Comparison of ENCODE assay signal across 8 mouse cellular contexts in genomic region chr9:42471214-42471613, GRCm38 (mm10). TPM values are rescaled to one million over a fixed set of nuclear protein-coding genes. Genes with fewer than 3 reads are reported as not detected.
DNase-seq lines count a peak whose midpoint lies in the region; ATAC-seq lines count a peak whose summit lies in the region.

No protein-coding gene starts in this region.

- H3K9me3 ChIP-seq in intestine, embryonic 14.5 days (ENCODE audit: control insufficient read depth, low read length) = no peaks in the 10 kb centered on the region
- no peaks in the 10 kb centered on the region for H3K9me3 ChIP-seq in liver, embryonic 15.5 days (replicated peaks)
- H3K9me3 ChIP-seq in neural tube, embryonic 12.5 days = no peaks in the 10 kb centered on the region

- no peaks in the 10 kb centered on the region for H3K27me3 ChIP-seq in intestine, embryonic 14.5 days (replicated peaks; ENCODE audit: control insufficient read depth, insufficient read depth, low read length)
- no peaks in the 10 kb centered on the region for H3K27me3 ChIP-seq in liver, embryonic 15.5 days
- 0 out of 2 replicates have a peak, but pooled peaks cover 4% of the 10 kb centered on the region for H3K27me3 ChIP-seq in neural tube, embryonic 12.5 days (replicated peaks)

- ATAC-seq in intestine, embryonic 14.5 days (replicated peaks; ENCODE audit: low FRiP score, low TSS enrichment, low read depth) = no peak
- ATAC-seq in liver, embryonic 15.5 days (ENCODE audit: insufficient read depth) = peak; percentile 73
- ATAC-seq in neural tube, embryonic 12.5 days (ENCODE audit: low FRiP score, low read depth) = no peak; the same call in 1 of the 2 replicates

- H3K36me3 ChIP-seq in intestine, embryonic 14.5 days (ENCODE audit: control insufficient read depth, insufficient read depth, low read length) = 0 out of 2 replicates have a peak, but pooled peaks cover 6% of the 10 kb centered on the region
- H3K36me3 ChIP-seq in liver, embryonic 15.5 days (replicated peaks) = no peaks in the 10 kb centered on the region
- H3K36me3 ChIP-seq in neural tube, embryonic 12.5 days = no peaks in the 10 kb centered on the region

- peak overlapping the region; percentile 57; the same call in 1 of the 2 replicates for H3K27ac ChIP-seq in intestine, embryonic 14.5 days (ENCODE audit: low read depth)
- peak overlapping the region; percentile 81 for H3K27ac ChIP-seq in liver, embryonic 15.5 days (replicated peaks)
- H3K27ac ChIP-seq in neural tube, embryonic 12.5 days = no peak overlapping the region

- peak overlapping the region; percentile 81 for H3K9ac ChIP-seq in intestine, embryonic 14.5 days (ENCODE audit: low read length)
- peak overlapping the region; percentile 77 for H3K9ac ChIP-seq in liver, embryonic 15.5 days
- peak overlapping the region; percentile 88 for H3K9ac ChIP-seq in neural tube, embryonic 12.5 days

- peak overlapping the region; percentile 80 for H3K4me3 ChIP-seq in intestine, embryonic 14.5 days (ENCODE audit: low read depth, low read length)
- H3K4me3 ChIP-seq in liver, embryonic 15.5 days (replicated peaks) = peak overlapping the region; percentile 80
- peak overlapping the region; percentile 94 for H3K4me3 ChIP-seq in neural tube, embryonic 12.5 days

- 43% methylated on average over 4 of the region's 4 CpGs for WGBS in intestine, embryonic 14.5 days
- 29% methylated on average over 4 of the region's 4 CpGs for WGBS in liver, embryonic 15.5 days (ENCODE audit: insufficient replicate concordance)
- 50% methylated on average over 4 of the region's 4 CpGs for WGBS in neural tube, embryonic 12.5 days

- peak; percentile 35 to 67 for DNase-seq in urinary bladder, postnatal 36 days (ENCODE audit: low spot score in 2 of 2)
- no peak for DNase-seq in urinary bladder, postnatal 10 days (ENCODE audit: low spot score)
- peak; percentile 63 for DNase-seq in c-Kit-negative CD71-positive TER-119-positive erythroid progenitor cells, embryonic 14.5 days (ENCODE audit: low read depth, low spot score)
- DNase-seq in gastrocnemius, postnatal 25 days = peak; percentile 60
- DNase-seq in intestine, embryonic 14.5 days (ENCODE audit: low spot score) = no peak
- DNase-seq in cerebellum, adult 8-10 months = no peak

- H3K4me2 ChIP-seq in intestine, embryonic 14.5 days (ENCODE audit: low read length) = peak overlapping the region; percentile 87
- H3K4me2 ChIP-seq in liver, embryonic 15.5 days = peak overlapping the region; percentile 88
- peak overlapping the region; percentile 88 for H3K4me2 ChIP-seq in neural tube, embryonic 12.5 days (replicated peaks)

- peaks cover 9% of the 10 kb centered on the region for H3K4me1 ChIP-seq in intestine, embryonic 14.5 days (replicated peaks; ENCODE audit: control insufficient read depth, insufficient read depth, low read length)
- H3K4me1 ChIP-seq in liver, embryonic 15.5 days (replicated peaks) = peaks cover 49% of the 10 kb centered on the region
- peaks cover 16% of the 10 kb centered on the region for H3K4me1 ChIP-seq in neural tube, embryonic 12.5 days

RNA-seq across cellular contexts. Expression of gene Tbcel, which starts 36.4 kb away (rescaled TPM):
- 10 to 100 TPM; 17.0 to 17.6 TPM for total RNA-seq in gastrocnemius, postnatal 25 days (2021)
- polyA plus RNA-seq in intestine, embryonic 14.5 days (2014; fragmentation: Nextera tagmentation; extraction: Ambion mirVana) = 5.9 and 6.4 TPM in 2 replicates
- polyA plus RNA-seq in liver, embryonic 15.5 days (2015; fragmentation: Nextera tagmentation; extraction: Ambion mirVana) = 11.0 and 11.9 TPM in 2 replicates
- 5.1 and 5.4 TPM in 2 replicates for polyA plus RNA-seq in neural tube, embryonic 12.5 days (2016; fragmentation: Nextera tagmentation; extraction: Ambion mirVana)

Comparison
In these comparisons a context has a peak if more than half of its experiments do, and no peak if none do; other contexts are left out.
1. DNase-seq: peak in urinary bladder, postnatal 36 days (2 of 2), c-Kit-negative CD71-positive TER-119-positive erythroid progenitor cells, embryonic 14.5 days (single experiment) and gastrocnemius, postnatal 25 days (single experiment); none in urinary bladder, postnatal 10 days (single experiment), intestine, embryonic 14.5 days (single experiment) and cerebellum, adult 8-10 months (single experiment).
2. Peak in every context shown above with its lines, with median percentiles within 50 percentile points of each other: H3K4me2 ChIP-seq, H3K4me3 ChIP-seq and H3K9ac ChIP-seq.